Mouse (Mus musculus): ENCODE data around the gene Dlg2.

Gene Dlg2

GRCm38 (mm10) chr7:92448782-92449575, 1972.5 kb downstream of the Dlg2 start:
- in situ Hi-C loops (cut with MboI, MseI), result no loop called here

- in situ Hi-C loops (cut with MboI, MseI), result no loop called here
Measured at GRCm38 (mm10) chr7:92454176-92454575, 1977.7 kb downstream of the Dlg2 start.

GRCm38 (mm10) chr7:92455927-92456326, 1979.5 kb downstream of the Dlg2 start:
- in situ Hi-C loops (cut with MboI, MseI), result no loop called here

GRCm38 (mm10) chr7:92457791-92458190, 1981.3 kb downstream of the Dlg2 start:
- in situ Hi-C loops (cut with MboI, MseI), result no loop called here

GRCm38 (mm10) chr7:92458308-92458707, 1981.8 kb downstream of the Dlg2 start:
- in situ Hi-C loops (cut with MboI, MseI), result no loop called here

GRCm38 (mm10) chr7:92460578-92460977, 1984.1 kb downstream of the Dlg2 start:
- in situ Hi-C loops (cut with MboI, MseI), result no loop called here

- in situ Hi-C loops (cut with MboI, MseI), result no loop called here
Measured at GRCm38 (mm10) chr7:92461256-92461655, 1984.8 kb downstream of the Dlg2 start.

- in situ Hi-C loops (cut with MboI, MseI), result no loop called here
Measured at GRCm38 (mm10) chr7:92463080-92463877, 1986.8 kb downstream of the Dlg2 start.

- in situ Hi-C loops (cut with MboI, MseI), result no loop called here
Measured at GRCm38 (mm10) chr7:92464290-92464689, 1987.8 kb downstream of the Dlg2 start.

GRCm38 (mm10) chr7:92479143-92479542, 2002.7 kb downstream of the Dlg2 start:
- in situ Hi-C loops (cut with MboI, MseI), result no loop called here

GRCm38 (mm10) chr7:92479748-92480147, 2003.3 kb downstream of the Dlg2 start:
- in situ Hi-C loops (cut with MboI, MseI), result no loop called here

- in situ Hi-C loops (cut with MboI, MseI), result no loop called here
Measured at GRCm38 (mm10) chr7:92483346-92483745, 2006.9 kb downstream of the Dlg2 start.

- in situ Hi-C loops (cut with MboI, MseI), result no loop called here
Measured at GRCm38 (mm10) chr7:92485881-92486710, 2009.6 kb downstream of the Dlg2 start.

GRCm38 (mm10) chr7:92486878-92487277, 2010.4 kb downstream of the Dlg2 start:
- in situ Hi-C loops (cut with MboI, MseI), result no loop called here

- in situ Hi-C loops (cut with MboI, MseI), result no loop called here
Measured at GRCm38 (mm10) chr7:92492262-92492661, 2015.8 kb downstream of the Dlg2 start.

- in situ Hi-C loops (cut with MboI, MseI), result no loop called here
Measured at GRCm38 (mm10) chr7:92493521-92493920, 2017.0 kb downstream of the Dlg2 start.

Data from T-helper 2 cell (primary cell).